Mouse (Mus musculus) layer of hippocampus, adult 11-12 months (tissue): Measurements from ENCODE around the gene Xlr3a.
"Not testable (repeated sequence)": the region's sequence is repeated elsewhere in the genome, so short reads cannot be mapped to it uniquely, and the experiment has no call there.

Source experiments
- DNase-seq: peaks from one replicate; pipeline ENCODE4 v3.0.0; 2022; ENCODE audit warnings: low spot score

Xlr3a gene

DNA sequence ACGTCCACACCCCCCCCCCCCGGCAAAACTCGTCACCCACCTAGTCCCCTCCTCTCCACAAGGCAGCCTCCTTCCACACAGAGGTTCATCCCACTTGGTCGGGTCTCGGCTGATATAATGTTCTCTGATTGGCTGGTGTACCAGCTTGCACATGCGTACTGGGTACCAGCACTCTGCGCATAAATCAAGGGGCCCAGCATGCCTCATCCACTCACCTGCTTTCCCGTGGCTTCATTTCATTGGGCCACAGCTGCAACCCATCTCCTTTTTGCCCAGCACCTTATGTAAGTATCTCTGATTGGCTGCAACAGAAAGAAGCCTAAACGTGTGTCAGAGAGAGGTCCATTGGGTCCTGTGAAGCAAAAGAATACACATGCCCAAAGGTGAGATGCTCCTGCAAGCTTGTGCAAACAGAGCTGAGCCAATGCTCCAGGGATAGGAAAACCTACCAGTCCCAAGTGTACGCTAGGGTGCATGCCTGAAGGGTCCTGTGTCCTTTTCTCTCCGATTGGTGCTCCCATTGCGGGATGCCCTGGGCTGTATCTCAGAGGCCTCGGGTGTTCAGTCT lies at the start of gene Xlr3a:
TSS of gene Xlr3a (minus strand) at position 155 of the 568 bp plus-strand sequence.
- DNase-seq: not testable (repeated sequence)

- DNase-seq: not testable (repeated sequence)
These were observed 46.3 kb upstream of the Xlr3a start for GRCm38 (mm10) chrX:73143218-73143618.

DNA sequence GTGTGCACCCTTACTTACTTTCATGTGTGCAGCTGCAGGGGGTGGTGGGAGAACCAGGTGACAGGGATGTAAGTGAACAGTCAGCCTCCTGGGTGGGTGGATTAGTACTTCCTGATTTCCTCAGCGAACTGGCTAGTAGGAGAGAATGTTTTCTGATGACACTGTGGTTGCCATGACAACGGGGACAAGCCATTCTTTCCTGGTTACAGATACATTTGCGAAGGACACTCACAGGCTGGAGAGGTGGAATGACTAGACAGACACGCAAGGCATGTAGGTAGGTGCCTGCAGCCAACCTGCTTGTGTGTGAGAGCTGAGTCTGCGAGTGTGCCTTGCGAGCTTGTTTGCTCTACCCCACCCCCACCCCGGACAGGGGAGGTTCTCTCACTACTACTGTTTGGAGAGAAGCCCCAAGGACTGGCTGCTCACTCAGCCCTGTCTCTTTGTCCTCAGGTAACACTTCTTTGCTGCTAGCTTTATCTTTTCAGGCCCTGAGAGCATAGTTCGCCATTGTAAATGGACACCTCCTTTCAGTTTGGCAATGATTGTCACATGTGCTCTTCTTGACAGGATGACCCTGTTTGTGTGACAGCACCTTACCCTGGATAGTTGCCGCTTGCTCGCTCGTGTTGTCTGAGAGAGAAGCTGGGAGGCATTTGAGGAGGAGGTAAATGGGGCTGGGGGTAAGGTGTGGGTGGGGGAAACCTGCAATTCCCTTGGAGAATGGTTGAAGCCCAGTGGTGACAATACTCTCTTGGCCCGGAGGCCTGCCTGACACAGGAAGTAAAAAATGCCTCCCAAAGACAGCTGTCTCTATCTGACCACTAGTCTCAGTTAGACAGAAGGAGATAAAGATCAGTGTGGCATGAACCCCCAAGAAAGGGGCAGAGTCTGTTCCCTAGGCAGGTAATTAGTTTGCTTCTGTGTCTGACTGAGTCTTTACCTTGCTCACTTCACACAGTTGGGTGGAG lies 26.2 kb upstream of the Xlr3a start:
- DNase-seq: not testable (repeated sequence)

GRCm38 (mm10) chrX:73116747-73117146 lies 19.9 kb upstream of the Xlr3a start, which contains the start of gene Gm14685:
Gm14685 (plus strand) TSS chrX:73117047.
- not testable (repeated sequence) for DNase-seq

- not testable (repeated sequence) for DNase-seq
These were observed 14.4 kb downstream of the Xlr3a start, which contains the start of gene Xlr4a for GRCm38 (mm10) chrX:73082267-73083055. Xlr4a (minus strand) TSS chrX:73082478.

DNA sequence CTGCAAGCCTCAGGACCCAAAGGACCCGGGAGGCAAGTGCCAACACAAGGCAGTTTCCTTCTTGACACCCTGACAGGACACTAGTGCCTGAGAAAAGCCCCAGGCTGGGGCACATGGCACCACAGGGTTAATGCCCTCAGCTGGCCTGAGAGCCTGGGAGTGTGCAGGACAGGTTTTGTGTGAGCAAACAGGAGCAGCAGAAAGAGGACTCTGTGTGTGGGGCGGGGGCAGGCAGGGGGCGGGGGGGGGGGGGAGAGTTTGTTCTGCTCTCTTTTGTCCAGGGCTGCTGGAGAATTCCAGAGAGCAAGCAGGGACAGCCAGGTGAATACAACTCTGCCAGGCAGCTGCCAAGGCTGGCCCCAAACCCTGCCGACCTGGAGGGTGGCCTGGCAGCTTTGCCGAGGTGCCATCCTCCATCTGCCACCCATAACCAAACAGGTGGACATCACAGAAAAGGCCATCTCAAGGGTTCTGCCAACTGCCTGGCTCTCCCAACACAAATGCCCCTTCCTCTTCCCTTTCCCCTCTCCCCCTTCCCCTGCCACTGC lies 30.1 kb downstream of the Xlr3a start:
- DNase-seq: not testable (repeated sequence)

DNA sequence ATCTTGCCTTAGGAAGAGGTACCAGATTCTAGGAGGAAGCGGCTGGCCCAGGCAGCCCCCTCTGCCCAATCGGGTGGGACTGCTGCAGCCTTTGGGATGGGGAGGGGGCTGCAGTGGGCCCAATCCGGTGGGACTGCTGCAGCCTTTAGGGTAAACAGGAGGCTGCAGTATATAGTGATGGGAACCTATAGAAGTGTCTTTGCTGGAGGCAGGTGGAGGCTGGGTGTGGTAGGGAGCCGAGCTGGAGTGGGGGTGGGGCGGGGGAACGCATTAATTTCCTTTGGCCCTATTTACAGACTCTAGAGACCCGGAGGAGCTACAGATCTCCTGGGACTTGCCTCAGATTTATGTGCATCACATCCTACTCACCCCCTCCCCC lies 32.5 kb downstream of the Xlr3a start, which contains the start of gene Pnma3:
TSS of gene Pnma3 (plus strand) at position 373 of the 379 bp plus-strand sequence.
- DNase-seq: no peak

GRCm38 (mm10) chrX:73063512-73064414 lies 33.1 kb downstream of the Xlr3a start:
- DNase-seq: peak; percentile 16

DNA sequence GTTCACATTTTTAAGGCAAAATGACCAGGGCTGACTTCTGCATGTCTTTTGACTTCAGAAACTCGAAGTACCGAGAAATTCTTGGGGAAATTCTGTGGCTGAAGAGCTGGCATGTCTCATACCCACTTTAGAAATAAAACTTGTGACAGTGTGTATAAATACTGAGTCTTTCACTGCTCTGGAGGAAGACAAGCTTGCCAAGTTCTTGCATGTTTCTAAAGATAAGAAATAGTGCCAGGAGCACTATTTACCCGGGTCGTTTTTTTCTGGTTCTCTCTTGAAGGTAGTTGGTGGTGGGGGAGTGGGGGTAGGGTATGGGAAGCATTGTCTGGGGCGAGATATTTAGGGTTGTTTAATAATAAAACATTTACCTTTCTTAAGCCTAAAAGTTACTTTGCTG lies 34.6 kb downstream of the Xlr3a start:
- DNase-seq: no peak

- DNase-seq: no peak
These were observed 35.4 kb downstream of the Xlr3a start for GRCm38 (mm10) chrX:73061528-73061927.

DNA sequence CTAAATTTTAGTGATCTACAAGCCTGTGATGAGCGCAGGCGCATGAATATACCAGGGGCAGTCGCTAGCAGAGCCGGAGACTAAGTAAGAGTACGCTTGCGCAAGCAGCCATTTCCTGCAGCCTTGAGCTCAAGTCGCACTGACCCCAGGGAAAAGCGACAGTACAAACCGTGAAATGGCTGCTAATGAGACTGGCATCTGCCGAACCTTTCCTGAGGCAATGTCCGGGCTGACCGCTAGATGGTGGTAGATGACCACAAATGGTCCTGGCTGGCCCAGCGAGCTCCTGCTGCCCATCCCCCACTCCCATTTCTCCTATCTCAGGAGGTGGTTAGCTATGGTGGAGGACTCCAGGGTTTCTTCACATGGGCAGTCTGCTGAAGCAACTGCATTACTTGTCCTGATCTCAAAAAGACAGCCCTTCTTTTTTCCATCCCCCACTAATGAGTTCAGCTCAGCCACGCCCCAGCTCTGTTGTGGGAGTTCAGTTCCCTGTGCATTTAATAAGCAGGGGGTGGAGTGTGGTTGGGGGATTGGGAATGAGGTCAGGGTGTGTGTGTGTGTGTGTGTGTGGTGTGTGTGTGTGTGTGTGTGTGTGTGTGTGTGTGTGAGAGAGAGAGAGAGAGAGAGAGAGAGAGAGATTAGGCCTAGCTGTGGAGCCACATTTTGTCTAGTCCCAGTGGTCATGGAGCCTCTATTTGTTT lies 42.9 kb downstream of the Xlr3a start:
- peak; percentile 95 for DNase-seq

- no peak for DNase-seq
These were observed 57.2 kb downstream of the Xlr3a start for GRCm38 (mm10) chrX:73039666-73040065.

- DNase-seq: no peak
These were observed 58.1 kb downstream of the Xlr3a start for GRCm38 (mm10) chrX:73038831-73039230.

- no peak for DNase-seq
These were observed 59.9 kb downstream of the Xlr3a start, which contains the start of gene Pnma5 for GRCm38 (mm10) chrX:73037003-73037402. Pnma5 (minus strand) TSS chrX:73037103.
